Mouse (Mus musculus): ENCODE data around the gene Nyx.
A peak's percentile ranks its signal among the peaks of the same experiment; 100 is the strongest.

Nyx gene

GRCm38 (mm10) chrX:13492922-13493321 lies 27.0 kb downstream of the Nyx start:
- DNase-seq (ENCODE audit: low read depth) = no peak

DNA sequence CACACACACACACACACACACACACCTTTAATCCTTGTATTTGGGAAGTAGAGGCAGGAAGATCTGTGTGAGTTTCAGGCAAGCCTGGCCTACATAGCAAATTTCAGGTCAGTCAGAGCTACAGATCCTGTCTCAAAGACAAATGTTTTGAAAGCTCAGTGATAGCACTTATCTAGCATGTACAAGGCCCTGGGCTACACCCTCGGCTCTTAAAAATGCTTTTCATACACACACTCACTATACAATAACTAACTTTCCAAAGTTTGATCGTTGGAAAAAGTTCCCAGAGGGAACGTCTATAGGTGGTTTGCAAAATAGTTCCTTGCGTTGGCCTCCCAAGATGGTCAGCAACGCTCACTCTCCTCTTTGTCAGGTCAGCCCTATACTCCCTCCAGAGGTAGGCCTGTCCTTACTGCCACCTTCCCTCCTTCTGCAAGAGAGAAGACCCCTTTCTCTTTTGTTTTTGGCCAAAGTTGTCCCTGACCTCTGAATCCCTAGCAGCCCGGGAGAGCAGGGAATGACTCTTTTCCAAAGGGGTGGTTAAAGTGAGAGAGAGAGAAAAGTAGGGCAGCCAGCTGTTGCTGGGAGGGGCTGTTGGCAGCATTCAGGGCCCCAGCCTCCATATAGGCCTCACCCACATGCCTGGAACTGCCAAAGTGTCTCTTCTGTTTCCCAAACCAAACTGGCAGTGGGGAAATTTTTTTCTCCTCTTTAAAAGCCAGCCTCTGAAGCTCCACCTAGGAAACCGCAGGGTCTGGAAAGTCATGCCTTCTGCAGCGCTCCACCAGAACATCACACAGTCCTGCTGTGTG lies 29.2 kb downstream of the Nyx start:
- DNase-seq (ENCODE audit: low read depth) = no peak

- peak; percentile 6 for DNase-seq (ENCODE audit: low read depth)
These were observed 34.4 kb downstream of the Nyx start for GRCm38 (mm10) chrX:13500284-13500683.

GRCm38 (mm10) chrX:13502862-13503375 lies 37.0 kb downstream of the Nyx start:
- DNase-seq (ENCODE audit: low read depth) = no peak

- DNase-seq (ENCODE audit: low read depth) = no peak
These were observed 38.5 kb downstream of the Nyx start for GRCm38 (mm10) chrX:13504389-13504788.

DNA sequence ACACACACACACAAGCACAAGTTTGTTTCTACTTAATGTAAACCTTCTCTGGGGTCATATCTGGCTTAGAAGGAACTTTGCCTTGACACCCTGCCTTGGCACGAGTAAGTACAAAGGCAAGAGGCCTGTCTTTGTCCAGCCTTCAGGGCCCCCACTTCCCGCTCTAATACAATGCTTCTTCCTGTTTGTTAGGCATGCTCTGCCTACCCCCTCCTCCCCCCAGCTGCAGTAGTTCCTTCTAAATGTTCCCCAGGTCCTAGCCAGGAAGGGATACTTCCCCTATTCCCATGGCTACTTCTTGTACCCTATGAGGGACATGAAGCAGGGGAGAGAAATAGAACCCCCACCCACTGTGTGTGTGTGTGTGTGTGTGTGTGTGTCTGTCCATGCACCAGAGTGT lies 40.5 kb downstream of the Nyx start:
- no peak for DNase-seq (ENCODE audit: low read depth)

- DNase-seq (ENCODE audit: low read depth) = peak; percentile 29
These were observed 47.2 kb downstream of the Nyx start for GRCm38 (mm10) chrX:13513127-13513526.

GRCm38 (mm10) chrX:13513864-13514263 lies 48.0 kb downstream of the Nyx start:
- no peak for DNase-seq (ENCODE audit: low read depth)

GRCm38 (mm10) chrX:13516451-13516850 lies 50.5 kb downstream of the Nyx start:
- no peak for DNase-seq (ENCODE audit: low read depth)

GRCm38 (mm10) chrX:13518019-13518418 lies 52.1 kb downstream of the Nyx start:
- no peak for DNase-seq (ENCODE audit: low read depth)

DNA sequence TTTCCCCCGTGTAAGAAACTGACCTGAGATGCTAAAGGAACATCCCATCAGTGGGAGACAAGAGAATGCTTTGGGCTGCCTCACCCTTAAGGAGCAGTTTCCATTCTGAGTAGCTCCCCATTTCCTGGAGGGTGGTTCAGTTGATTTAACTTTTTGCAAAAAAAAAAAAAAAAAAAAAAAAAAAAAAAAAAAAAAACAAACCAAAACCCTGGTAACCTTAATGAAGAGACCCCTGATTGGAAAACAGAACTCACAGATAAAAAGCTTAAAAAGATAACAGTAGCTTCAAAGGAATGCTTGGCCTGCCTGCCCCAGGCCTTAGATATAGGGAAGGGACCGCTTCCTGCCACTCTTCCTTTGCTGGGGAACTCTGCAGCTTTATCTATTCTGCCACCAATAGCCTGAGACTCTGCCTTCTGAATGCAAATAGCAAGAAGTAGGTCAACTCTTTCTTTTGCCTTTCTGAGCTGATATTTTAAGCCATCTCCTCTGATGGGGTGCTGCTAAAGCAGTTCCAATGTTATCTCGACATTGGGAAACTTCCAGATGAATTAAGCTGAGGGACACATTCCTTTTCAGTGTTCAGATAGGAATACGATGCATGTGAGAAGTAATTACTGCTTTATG lies 53.0 kb downstream of the Nyx start:
- DNase-seq (ENCODE audit: low read depth) = no peak

DNA sequence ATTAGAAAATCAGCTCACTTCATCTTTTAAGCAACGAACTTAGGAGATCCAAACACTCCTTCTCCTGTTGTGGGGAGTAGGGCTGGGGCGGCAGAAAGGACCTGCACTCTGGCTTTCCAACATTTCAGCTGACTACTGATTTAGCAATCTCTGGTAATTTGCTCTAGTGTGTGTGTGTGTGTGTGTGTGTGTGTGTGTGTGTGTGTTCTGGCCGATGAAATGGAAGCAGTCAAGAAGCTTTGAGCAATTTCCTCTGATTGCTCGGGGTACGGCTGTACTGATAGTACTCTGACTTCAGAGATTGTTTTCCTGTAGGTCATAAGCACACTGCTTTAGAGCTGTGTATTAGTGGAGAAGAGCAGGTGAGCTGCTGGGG lies 53.5 kb downstream of the Nyx start:
- peak; percentile 16 for DNase-seq (ENCODE audit: low read depth)

DNA sequence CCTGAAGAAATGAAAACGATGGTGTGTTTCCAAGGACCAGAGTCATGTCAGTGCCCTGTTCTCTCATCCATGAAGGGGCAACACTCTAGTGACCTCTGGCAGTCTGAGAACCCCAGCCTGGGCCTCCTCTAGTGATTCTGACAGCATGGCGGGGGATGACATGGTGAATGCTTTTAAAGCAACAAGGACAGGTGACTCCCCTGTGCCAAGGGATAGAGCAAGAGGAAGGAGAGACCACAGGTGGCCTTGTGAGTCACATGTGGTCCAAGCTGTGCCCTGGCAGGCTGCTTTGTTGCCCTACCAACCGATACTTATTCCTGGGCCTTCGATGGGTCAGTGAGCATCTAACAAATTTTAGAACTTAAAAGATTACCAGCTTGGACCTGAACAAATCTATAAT lies 54.7 kb downstream of the Nyx start:
- DNase-seq (ENCODE audit: low read depth) = no peak

DNA sequence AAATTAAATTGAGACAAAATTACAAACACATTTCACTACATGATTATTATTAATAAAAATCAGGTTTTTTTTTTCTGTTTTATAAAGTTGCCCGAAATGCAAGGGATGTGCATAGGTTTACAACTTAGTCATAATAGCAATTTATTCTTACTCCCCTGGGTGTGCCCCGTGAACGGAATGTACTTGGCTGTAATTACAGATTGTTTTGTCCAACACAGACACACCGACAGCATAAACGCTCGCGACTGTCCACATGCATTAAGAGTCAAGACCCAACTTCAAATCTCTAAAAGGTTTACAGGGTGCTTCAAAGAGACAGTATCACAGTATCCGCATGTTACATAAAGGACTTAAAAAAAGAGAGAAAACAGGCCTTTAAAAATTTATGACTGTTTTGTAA lies 55.4 kb downstream of the Nyx start:
- no peak for DNase-seq (ENCODE audit: low read depth)

All from 416B (cell line).